Mouse (Mus musculus) right cerebral cortex, postnatal 4 days (tissue): ENCODE data around the gene Xrcc1.
"Not testable (repeated sequence)": the region's sequence is repeated elsewhere in the genome, so short reads cannot be mapped to it uniquely, and the experiment has no call there.

Experiments used
- DNase-seq: peaks from one replicate; pipeline ENCODE4 v3.0.0-alpha.2; 2022

Xrcc1 gene

GRCm38 (mm10) chr7:24546068-24546614 lies at the start of gene Xrcc1, which contains the start of gene Pinlyp:
Gene Xrcc1 (plus strand): TSS chr7:24546289.
Gene Pinlyp (minus strand): TSS chr7:24546118.
- no peak for DNase-seq

- DNase-seq, result no peak
These were observed 46.1 kb upstream of the Xrcc1 start for GRCm38 (mm10) chr7:24499856-24500577.

DNA sequence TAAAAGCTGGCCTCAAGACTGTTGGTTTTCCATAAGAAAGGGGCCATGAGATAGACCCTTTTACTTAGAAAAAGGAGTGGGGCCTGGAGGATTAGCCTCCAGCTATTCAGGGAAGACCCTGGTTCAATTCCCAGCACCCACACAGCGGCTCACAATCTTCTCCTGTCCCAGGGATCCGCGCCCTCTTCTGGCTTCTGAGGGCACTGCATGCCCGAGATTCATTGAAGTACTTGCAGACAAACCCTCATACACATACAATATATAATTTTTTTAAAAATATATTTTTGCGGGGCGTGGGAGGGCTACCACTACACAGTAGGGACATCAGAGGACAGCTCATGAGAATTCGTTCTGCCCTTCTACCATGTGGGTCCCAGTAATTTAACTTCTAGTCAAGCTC lies 45.2 kb upstream of the Xrcc1 start:
- DNase-seq, result peak; percentile 69

- peak; percentile 44 for DNase-seq
These were observed 44.6 kb upstream of the Xrcc1 start for GRCm38 (mm10) chr7:24501492-24501891.

DNA sequence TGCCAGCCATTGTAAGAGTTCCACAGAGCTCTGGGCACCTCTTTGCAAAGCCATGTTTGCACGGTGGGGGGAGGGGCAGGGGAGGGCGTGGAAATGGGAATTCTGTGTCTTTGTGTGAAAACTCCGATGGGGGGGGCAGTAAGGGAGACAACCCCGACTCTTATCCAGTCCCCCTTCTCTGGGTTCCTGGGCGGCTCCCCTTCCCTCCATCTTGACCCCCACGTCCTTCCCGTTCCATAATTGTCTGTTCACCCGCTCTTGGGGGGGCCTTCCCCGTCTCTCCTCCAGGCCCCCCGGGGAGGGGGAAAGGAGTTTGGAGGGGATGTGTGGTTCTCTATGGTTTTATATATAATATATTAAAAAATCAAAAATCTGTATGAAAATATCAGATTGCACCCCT lies 42.1 kb upstream of the Xrcc1 start:
- no peak for DNase-seq

DNA sequence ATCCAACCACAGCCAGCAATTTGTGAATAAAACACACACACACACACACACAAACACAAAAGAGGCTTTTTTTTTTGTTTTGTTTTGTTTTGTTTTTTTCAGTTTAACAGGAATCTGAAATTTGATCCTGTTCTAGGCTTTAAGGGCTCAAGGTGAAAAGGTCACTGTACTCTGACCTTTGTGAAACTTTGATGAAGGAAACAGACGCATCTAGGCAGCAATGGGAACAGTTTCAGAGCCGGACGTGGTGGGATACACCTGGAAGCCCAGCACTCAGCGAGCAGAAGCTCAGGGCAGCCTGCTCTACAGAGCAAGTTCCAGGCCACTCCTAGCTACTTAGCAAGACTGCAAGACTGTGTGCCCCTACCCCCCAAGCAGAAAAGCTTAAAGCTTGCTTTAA lies 41.2 kb upstream of the Xrcc1 start:
- DNase-seq, result no peak

GRCm38 (mm10) chr7:24505447-24506064 lies 40.5 kb upstream of the Xrcc1 start:
- DNase-seq, result no peak

DNA sequence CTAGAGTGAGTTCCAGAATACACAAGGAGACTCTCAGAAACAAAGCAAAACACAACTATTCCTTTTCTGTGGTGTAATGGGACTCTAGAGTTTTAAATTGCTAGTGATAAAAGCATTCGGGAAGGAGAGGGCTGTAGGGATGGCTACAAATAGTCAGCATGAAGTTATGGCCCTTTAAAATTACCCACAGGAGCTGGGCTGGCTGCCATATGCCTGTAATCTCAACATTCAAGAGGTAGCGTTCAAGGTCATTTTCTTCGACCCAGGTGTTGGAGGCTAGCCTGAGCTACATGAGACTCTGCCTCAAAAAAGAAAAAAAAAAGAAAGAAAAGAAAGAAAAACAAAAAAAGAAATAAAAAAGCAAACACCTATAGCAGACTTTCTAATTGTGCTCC lies 40.0 kb upstream of the Xrcc1 start:
- peak; percentile 39 for DNase-seq

GRCm38 (mm10) chr7:24506476-24506837 lies 39.6 kb upstream of the Xrcc1 start:
- no peak for DNase-seq

DNA sequence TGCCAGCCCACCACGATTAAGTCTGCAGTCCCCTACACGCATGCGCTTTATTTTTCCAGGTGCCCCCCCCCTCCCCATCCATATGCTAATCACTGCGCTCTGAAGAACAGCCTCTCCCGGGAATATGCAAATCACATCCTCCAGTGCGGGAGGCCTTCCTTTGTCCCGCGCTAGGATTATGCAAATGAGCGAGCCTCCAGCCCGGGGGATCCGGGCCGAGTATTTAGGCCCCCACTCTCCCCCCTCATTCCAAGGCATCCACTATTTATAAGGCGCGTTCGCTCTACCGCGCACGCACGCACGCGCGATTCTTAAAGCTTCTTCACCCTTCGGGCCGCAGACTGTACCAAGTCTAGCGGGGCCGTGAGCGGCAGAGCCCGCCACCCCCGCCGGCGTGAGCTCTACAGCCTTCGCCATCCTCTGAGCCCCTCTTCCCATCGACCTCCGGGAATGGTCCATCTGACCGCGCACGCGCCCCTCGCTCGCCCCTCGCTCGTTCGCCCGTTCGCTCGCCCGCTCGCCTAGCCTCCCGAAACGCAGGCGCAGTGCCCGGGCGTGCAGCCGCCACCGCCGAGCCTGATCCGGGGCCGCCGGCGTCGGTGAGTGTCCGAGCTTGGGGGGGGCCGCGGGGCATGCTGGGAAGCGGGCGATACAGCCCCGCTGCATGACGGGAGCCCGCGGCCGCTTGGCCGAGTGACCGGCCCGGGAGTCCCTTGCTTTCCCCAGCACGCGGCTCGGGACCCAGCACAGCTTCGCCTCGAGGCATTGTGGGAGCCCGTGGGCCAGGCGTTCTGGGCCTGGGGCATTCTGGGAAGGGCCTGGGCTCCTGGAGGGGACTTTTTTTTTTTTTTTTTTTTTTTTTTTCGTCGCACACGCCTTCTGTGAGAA lies 39.0 kb upstream of the Xrcc1 start, which contains the start of gene Zfp428:
Gene Zfp428 (plus strand): TSS at position 169 of the 888 bp plus-strand sequence.
- peak; percentile 85 for DNase-seq

DNA sequence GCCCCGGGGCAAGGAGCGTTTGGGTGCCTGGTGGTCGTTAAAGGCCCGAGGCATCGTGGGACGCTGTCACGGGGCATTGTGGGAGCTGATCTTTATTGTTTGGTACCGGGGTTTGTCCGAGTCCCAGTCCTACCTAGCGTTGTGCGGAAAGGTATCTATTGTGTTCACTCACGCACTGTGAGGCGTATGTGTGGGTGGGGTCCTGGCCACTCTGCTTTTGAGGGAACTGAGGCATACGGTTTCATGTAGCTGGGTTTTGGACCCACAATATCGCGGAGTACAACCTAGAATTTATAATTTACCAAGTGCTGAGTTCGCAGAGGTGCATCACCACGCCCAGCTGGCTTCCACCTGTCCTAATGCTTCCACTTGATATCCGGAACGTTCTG lies 38.4 kb upstream of the Xrcc1 start:
- peak; percentile 26 for DNase-seq

DNA sequence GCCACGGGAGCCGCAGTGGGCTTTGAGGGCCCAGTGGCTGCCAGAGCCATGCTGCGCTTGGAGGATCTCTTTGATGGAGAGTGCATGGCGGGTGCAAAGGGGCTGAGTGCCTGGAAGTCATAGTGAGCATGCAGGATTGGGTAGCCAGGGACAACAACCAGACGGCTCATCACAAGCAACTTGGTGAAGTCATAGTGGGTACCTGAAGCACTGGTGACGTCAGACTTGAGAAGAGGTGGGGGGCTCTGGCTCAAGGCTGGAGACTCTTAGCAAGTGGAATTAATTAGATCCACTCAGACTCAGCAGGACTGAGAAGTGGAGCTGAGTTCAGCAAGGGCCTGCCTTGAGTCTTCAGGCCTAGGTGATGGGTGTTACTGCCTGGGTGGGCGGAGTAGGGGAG lies 33.7 kb upstream of the Xrcc1 start, which contains the start of gene AC161166.1:
Gene AC161166.1 (minus strand): TSS at position 101 of the 400 bp plus-strand sequence.
- no peak for DNase-seq

- DNase-seq, result not testable (repeated sequence)
These were observed 29.8 kb upstream of the Xrcc1 start for GRCm38 (mm10) chr7:24516319-24516718.

GRCm38 (mm10) chr7:24517077-24517476 lies 29.0 kb upstream of the Xrcc1 start:
- no peak for DNase-seq

DNA sequence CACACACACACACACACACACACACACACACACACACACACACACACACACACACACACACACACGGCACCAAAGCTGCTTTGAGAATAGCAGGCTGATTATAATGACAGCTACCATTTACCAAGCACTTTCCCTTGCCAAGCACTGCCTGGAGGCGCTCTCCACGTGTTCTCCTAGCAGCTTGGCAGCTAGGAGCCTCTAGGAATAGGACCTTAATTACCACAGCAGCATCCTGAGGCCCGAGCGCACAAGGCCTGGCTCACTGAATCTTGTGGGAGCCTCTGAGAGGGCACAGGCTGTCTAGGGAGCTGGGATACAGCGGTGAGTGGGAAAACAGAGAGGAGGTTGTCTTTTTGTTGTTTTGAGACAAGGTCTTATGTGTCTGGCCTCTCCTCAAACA lies 28.4 kb upstream of the Xrcc1 start:
- no peak for DNase-seq

- DNase-seq, result no peak
These were observed 27.0 kb upstream of the Xrcc1 start for GRCm38 (mm10) chr7:24519130-24519529.

DNA sequence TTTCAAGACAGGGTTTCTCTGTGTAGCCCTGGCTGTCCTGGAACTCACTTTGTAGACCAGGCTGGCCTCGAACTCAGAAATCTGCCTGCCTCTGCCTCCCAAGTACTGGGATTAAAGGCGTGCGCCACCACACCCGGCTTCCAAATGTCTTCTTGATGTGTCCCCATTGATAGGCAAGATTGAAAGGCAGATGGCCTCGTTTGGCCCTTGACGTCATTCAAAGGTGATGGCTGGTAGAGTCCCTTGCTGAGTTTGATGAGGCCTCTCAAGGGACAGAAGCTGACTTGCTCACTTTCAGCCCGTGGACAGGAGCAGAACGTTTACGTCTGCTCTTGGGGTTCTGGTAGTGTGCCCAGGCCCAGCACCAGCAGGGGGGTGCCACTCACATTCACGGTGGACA lies 26.0 kb upstream of the Xrcc1 start:
- DNase-seq, result not testable (repeated sequence)

GRCm38 (mm10) chr7:24522805-24523204 lies 23.3 kb upstream of the Xrcc1 start:
- no peak for DNase-seq

- DNase-seq, result no peak
These were observed 22.4 kb upstream of the Xrcc1 start for GRCm38 (mm10) chr7:24523723-24524122.

GRCm38 (mm10) chr7:24524978-24525377 lies 21.1 kb upstream of the Xrcc1 start:
- no peak for DNase-seq

- DNase-seq, result no peak
These were observed 20.2 kb upstream of the Xrcc1 start for GRCm38 (mm10) chr7:24525686-24526420.

DNA sequence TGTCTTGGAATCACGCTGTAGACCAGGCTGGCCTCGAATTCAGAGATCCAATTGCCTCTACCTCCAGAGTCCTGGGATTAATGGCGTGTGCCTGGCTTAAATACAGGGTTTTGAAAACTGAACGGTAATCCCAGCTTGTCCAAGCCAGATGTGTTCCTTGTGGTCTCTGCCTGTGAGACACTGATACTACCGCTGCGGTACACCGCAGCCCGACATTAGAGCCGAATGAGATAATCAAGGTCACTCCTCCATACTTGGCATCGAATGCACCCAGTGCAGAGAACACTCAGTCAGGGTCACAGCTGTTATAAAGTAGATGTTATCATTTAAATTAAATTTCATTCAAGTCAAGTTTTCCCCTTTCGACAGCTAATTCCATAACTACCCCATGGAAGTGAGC lies 17.2 kb upstream of the Xrcc1 start:
- DNase-seq, result no peak
